Mouse (Mus musculus) MEL (cell line): ENCODE measurements around the gene Copg2. TPM values are rescaled to one million over a fixed set of nuclear protein-coding genes. Genes with fewer than 3 reads are reported as not detected.

Source experiments
- DNase-seq: peaks from one replicate; pipeline ENCODE4 v3.0.0; 2011; ENCODE audit warnings: low read depth, low spot score
- H3K27ac ChIP-seq: 2 replicates; pipeline ENCODE4 v1.5.1; 2012; ENCODE audit warnings: low read depth, mild to moderate bottlenecking, control low read depth, low read length, moderate library complexity; ENCODE audit not compliant: control insufficient read depth
- H3K27me3 ChIP-seq, 2 experiments: fragments of 150-350 bp in 1 of 2; sonication (generic) in 1 of 2; 2 replicates each; pipeline ENCODE4 v1.6.1; 2012; ENCODE audit warnings: low read length in 2 of 2, mild to moderate bottlenecking in 2 of 2, improper control_type of control experiment in 1 of 2, moderate library complexity in 1 of 2; ENCODE audit not compliant: insufficient read depth in 2 of 2, control insufficient read depth in 1 of 2
- H3K36me3 ChIP-seq, 2 experiments: 2 replicates each; pipeline ENCODE4 v1.6.1; 2012 to 2014; ENCODE audit warnings: low read length in 2 of 2, improper control_type of control experiment in 1 of 2, inconsistent platforms in 1 of 2, mild to moderate bottlenecking in 1 of 2; ENCODE audit not compliant: insufficient read depth in 2 of 2, control insufficient read depth in 1 of 2
- H3K4me1 ChIP-seq, 2 experiments: fragments of 150-350 bp in 1 of 2; sonication (generic) in 1 of 2; 2 replicates each; pipeline ENCODE4 v1.6.1; 2012; ENCODE audit warnings: low read length in 2 of 2, improper control_type of control experiment in 1 of 2, mild to moderate bottlenecking in 1 of 2; ENCODE audit not compliant: insufficient read depth in 2 of 2, control insufficient read depth in 1 of 2
- H3K4me3 ChIP-seq, 2 experiments: fragments of 150-350 bp in 1 of 2; sonication (generic) in 1 of 2; 2 replicates each; pipeline ENCODE4 v1.5.1; 2012; ENCODE audit warnings: low read depth in 2 of 2, low read length in 2 of 2, mild to moderate bottlenecking in 2 of 2, moderate library complexity in 2 of 2, control low read depth in 1 of 2, improper control_type of control experiment in 1 of 2; ENCODE audit not compliant: control insufficient read depth in 1 of 2, insufficient read depth in 1 of 2
- H3K79me2 ChIP-seq: 2 replicates; pipeline ENCODE4 v1.6.1; 2012; ENCODE audit warnings: mild to moderate bottlenecking, low read length, moderate library complexity; ENCODE audit not compliant: control insufficient read depth, poor library complexity, insufficient read depth
- H3K9ac ChIP-seq: 2 replicates; pipeline ENCODE4 v1.6.1; 2012; ENCODE audit warnings: low read depth, mild to moderate bottlenecking, control low read depth, low read length, moderate library complexity; ENCODE audit not compliant: control insufficient read depth, poor library complexity, severe bottlenecking
- H3K9me3 ChIP-seq: fragments of 150-350 bp; sonication (generic); replicated peaks from 2 replicates; pipeline ENCODE4 v1.6.1; 2012; ENCODE audit warnings: mild to moderate bottlenecking, low read length, improper control_type of control experiment, moderate library complexity; ENCODE audit not compliant: insufficient read depth
- CHD1 ChIP-seq: IDR thresholded peaks from 2 replicates; pipeline ENCODE4 v1.6.1; 2012; ENCODE audit warnings: low read depth, mild to moderate bottlenecking, inconsistent platforms, low read length, improper control_type of control experiment
- CTCF ChIP-seq, 3 experiments: IDR thresholded peaks in 2 of 3; conservative IDR thresholded peaks in 1 of 3; 2 replicates each; pipeline ENCODE4 v1.5.1; 2011 to 2012; ENCODE audit warnings: low read length in 3 of 3, low read depth in 2 of 3, mild to moderate bottlenecking in 2 of 3, improper control_type of control experiment in 1 of 3, inconsistent platforms in 1 of 3, mixed read lengths in 1 of 3, moderate library complexity in 1 of 3; ENCODE audit not compliant: control insufficient read depth in 1 of 3, insufficient read depth in 1 of 3, poor library complexity in 1 of 3, severe bottlenecking in 1 of 3
- E2F4 ChIP-seq: IDR thresholded peaks from 2 replicates; pipeline ENCODE4 v1.6.1; 2011; ENCODE audit warnings: low read depth, low read length, improper control_type of control experiment, borderline replicate concordance
- ELF1 ChIP-seq: IDR thresholded peaks from 2 replicates; pipeline ENCODE4 v1.6.1; 2014; ENCODE audit warnings: low read depth, mild to moderate bottlenecking, inconsistent platforms, low read length, improper control_type of control experiment, moderate library complexity
- JUND ChIP-seq: IDR thresholded peaks from 2 replicates; pipeline ENCODE4 v1.6.1; 2011; ENCODE audit warnings: low read depth, mild to moderate bottlenecking, improper control_type of control experiment, low read length
- MEF2A ChIP-seq: IDR thresholded peaks from 2 replicates; pipeline ENCODE4 v1.6.1; 2014; ENCODE audit warnings: low read depth, mild to moderate bottlenecking, inconsistent platforms, low read length, improper control_type of control experiment; ENCODE audit not compliant: poor library complexity, insufficient replicate concordance, severe bottlenecking; ENCODE audit errors: extremely low read depth
- MXI1 ChIP-seq: IDR thresholded peaks from 2 replicates; pipeline ENCODE4 v1.6.1; 2011; ENCODE audit warnings: mild to moderate bottlenecking, low read depth, low read length, improper control_type of control experiment
- MYC ChIP-seq: IDR thresholded peaks from 2 replicates; pipeline ENCODE4 v1.6.1; 2011; ENCODE audit warnings: low read depth, mild to moderate bottlenecking, low read length, improper control_type of control experiment, moderate library complexity
- NELFE ChIP-seq: IDR thresholded peaks from 2 replicates; pipeline ENCODE4 v1.6.1; 2011; ENCODE audit warnings: low read depth, low read length, improper control_type of control experiment
- POLR2A ChIP-seq, 2 experiments: IDR thresholded peaks; 2 replicates each; pipeline ENCODE4 v1.6.1; 2011 to 2012; ENCODE audit warnings: low read length in 2 of 2, mild to moderate bottlenecking in 2 of 2, control low read depth in 1 of 2, improper control_type of control experiment in 1 of 2, low read depth in 1 of 2, moderate library complexity in 1 of 2; ENCODE audit not compliant: control insufficient read depth in 1 of 2, insufficient read depth in 1 of 2, poor library complexity in 1 of 2
- POLR2AphosphoS2 ChIP-seq: IDR thresholded peaks from 2 replicates; pipeline ENCODE4 v1.6.1; 2011; ENCODE audit warnings: low read length, improper control_type of control experiment
- RCOR1 ChIP-seq: IDR thresholded peaks from 2 replicates; pipeline ENCODE4 v1.6.1; 2012; ENCODE audit warnings: low read depth, mild to moderate bottlenecking, inconsistent platforms, low read length, improper control_type of control experiment
- SIN3A ChIP-seq: IDR thresholded peaks from 2 replicates; pipeline ENCODE4 v1.6.1; 2012; ENCODE audit warnings: low read length, improper control_type of control experiment, inconsistent platforms
- SMC3 ChIP-seq: IDR thresholded peaks from 2 replicates; pipeline ENCODE4 v1.6.1; 2011; ENCODE audit warnings: low read depth, low read length, improper control_type of control experiment
- TBP ChIP-seq: IDR thresholded peaks from 2 replicates; pipeline ENCODE4 v1.8.0; 2011; ENCODE audit warnings: low read depth, low read length, improper control_type of control experiment
- TCF12 ChIP-seq: IDR thresholded peaks from 2 replicates; pipeline ENCODE4 v1.6.1; 2014; ENCODE audit warnings: low read depth, mild to moderate bottlenecking, inconsistent platforms, low read length, improper control_type of control experiment, moderate library complexity
- UBTF ChIP-seq: IDR thresholded peaks from 2 replicates; pipeline ENCODE4 v1.6.1; 2012; ENCODE audit warnings: low read depth, mild to moderate bottlenecking, inconsistent platforms, low read length, improper control_type of control experiment, moderate library complexity, borderline replicate concordance; ENCODE audit not compliant: insufficient read depth
- USF1 ChIP-seq: IDR thresholded peaks from 2 replicates; pipeline ENCODE4 v1.6.1; 2014; ENCODE audit warnings: low read depth, mild to moderate bottlenecking, inconsistent platforms, low read length, improper control_type of control experiment, moderate library complexity
- ZMIZ1 ChIP-seq: IDR thresholded peaks from 2 replicates; pipeline ENCODE4 v1.6.1; 2012; ENCODE audit warnings: low read depth, mild to moderate bottlenecking, inconsistent platforms, low read length, improper control_type of control experiment, moderate library complexity
- ZNF384 ChIP-seq: IDR thresholded peaks from 2 replicates; pipeline ENCODE4 v1.6.1; 2012; ENCODE audit warnings: low read depth, mild to moderate bottlenecking, inconsistent platforms, low read length, improper control_type of control experiment
- polyA plus RNA-seq, 2 experiments: library from polyadenylated mRNA; stranded (reverse) in 1 of 2; unstranded in 1 of 2; fragments of >175 nt in 1 of 2; fragments of >200 nt in 1 of 2; gene quantifications; 2 replicates each; pipeline versions ENCODE4 v1.2.1 to v1.2.4; 2012; ENCODE audit warnings: low replicate concordance in 2 of 2, low read depth in 1 of 2; ENCODE audit not compliant: insufficient read length in 2 of 2, insufficient read depth in 1 of 2, missing spikeins in 1 of 2
- total RNA-seq: library from RNA; depleted of rRNA; stranded (reverse); fragments of 300-350 nt; gene quantifications from 2 replicates; pipeline ENCODE4 v1.2.3, GENCODE M21; 2012

Copg2 gene
- total and polyA plus RNA-seq, 3 experiments, result 14.8 to 20.3 TPM; not detected in 1

- no peak for TF ChIP-seq ZMIZ1
- no peak for TF ChIP-seq JUND
- no peak for TF ChIP-seq SMC3
- no peak for TF ChIP-seq POLR2A (IDR thresholded peaks at IDR 0.05; ENCODE audit: control insufficient read depth in 1 of 2, insufficient read depth in 1 of 2, low read depth in 1 of 2, low read length in 2 of 2, poor library complexity in 1 of 2)
- no peak for TF ChIP-seq TBP
- no peak for TF ChIP-seq ELF1
- no peaks in the 10 kb centered on the region for H3K4me1 ChIP-seq
- H3K4me3 ChIP-seq, result no peak overlapping the region
- H3K36me3 ChIP-seq, result no peaks in the 10 kb centered on the region
- H3K79me2 ChIP-seq, result no peaks in the 10 kb centered on the region
- H3K9me3 ChIP-seq, result no peaks in the 10 kb centered on the region
- no peak overlapping the region for H3K27ac ChIP-seq
- no peak overlapping the region for H3K9ac ChIP-seq
- DNase-seq, result no peak
- peaks cover 0 to 1% of the 10 kb centered on the region in 2 experiments; a peak in 2 of 4 replicates for H3K27me3 ChIP-seq
Measured at GRCm38 (mm10) chr6:30921826-30922225, 25.2 kb upstream of the Copg2 start.

DNA sequence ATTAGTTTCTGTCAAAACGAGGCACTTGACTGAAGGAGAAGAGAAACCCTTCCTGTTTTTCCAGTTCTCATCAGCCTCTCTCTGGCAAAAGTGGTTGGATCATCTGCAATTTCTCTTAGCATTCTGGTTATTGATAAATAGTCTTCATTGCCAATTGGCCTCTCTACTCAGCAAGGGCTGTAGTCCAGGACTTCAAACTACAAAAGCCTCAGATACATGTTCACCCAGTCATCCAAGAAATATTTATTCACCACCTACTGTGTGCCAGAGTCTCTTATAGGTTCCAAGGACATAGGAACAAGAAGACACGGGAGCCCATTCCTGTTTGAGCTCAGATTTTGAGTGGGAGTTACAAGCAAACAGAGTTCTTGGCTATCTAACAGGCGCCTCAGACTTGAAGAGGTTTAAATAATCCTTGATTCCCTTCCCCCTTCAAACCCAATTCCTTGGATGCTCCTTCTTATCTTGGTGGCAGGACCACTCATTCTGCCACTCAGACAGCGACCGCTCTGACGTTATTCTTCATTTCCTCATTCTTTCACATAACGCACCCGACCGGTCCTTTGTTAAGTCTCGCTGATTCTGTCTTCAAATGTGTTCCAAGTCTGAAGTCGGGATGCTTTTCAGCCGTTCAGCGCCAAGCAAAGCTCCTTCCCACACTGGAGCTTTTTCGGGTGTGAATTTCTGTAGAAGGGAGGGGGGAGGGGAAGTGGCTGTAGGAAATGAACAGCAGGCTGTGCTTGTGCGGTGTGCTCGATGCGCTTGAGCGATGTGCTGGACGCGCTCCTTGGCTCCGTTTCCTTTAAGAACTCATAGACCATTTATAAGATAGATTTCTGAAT is 24.5 kb upstream of the Copg2 start:
- H3K9me3 ChIP-seq, result no peaks in the 10 kb centered on the region
- H3K4me1 ChIP-seq, result no peaks in the 10 kb centered on the region
- H3K27me3 ChIP-seq, result peaks cover 1 to 4% of the 10 kb centered on the region in 2 experiments; a peak in 2 of 4 replicates
- no peak overlapping the region for H3K4me3 ChIP-seq
- TF ChIP-seq MEF2A (no peak), E2F4 (no peak), MXI1 (no peak), CTCF (IDR thresholded peaks at IDR 0.05 in 2 of 3, conservative IDR thresholded peaks at IDR 0.05 in 1 of 3; ENCODE audit: control insufficient read depth in 1 of 3, insufficient read depth in 1 of 3, low read depth in 2 of 3, low read length in 3 of 3, poor library complexity in 1 of 3, severe bottlenecking in 1 of 3) (no peak), TCF12 (no peak), SIN3A (no peak), ZNF384 (no peak), CHD1 (no peak), MYC (no peak), POLR2AphosphoS2 (no peak), NELFE (no peak), USF1 (no peak), UBTF (no peak), RCOR1 (no peak)
- no peaks in the 10 kb centered on the region for H3K79me2 ChIP-seq
- no peaks in the 10 kb centered on the region for H3K36me3 ChIP-seq
- H3K27ac ChIP-seq, result no peak overlapping the region
- no peak for DNase-seq
- H3K9ac ChIP-seq, result no peak overlapping the region
